Mouse (Mus musculus) small intestine, adult 2 months (tissue): ENCODE measurements at regions not wholly inside any gene's neighbourhood (a gene's known extent, or its start where the extent isn't known, plus 50 kb on each side); places are given as distances from the start of the nearest gene placed in this dataset.

Experiments
- H3K27ac ChIP-seq: fragments of 200-500 bp; 2 replicates; pipeline ENCODE4 v1.5.1; 2012; ENCODE audit warnings: low read depth, low read length, control low read depth, inconsistent platforms; ENCODE audit not compliant: insufficient read depth
- H3K27me3 ChIP-seq: fragments of 200-500 bp; 2 replicates; pipeline ENCODE4 v1.6.1; 2012; ENCODE audit warnings: mild to moderate bottlenecking, moderate library complexity, low read length, inconsistent platforms; ENCODE audit not compliant: control insufficient read depth, insufficient read depth
- H3K36me3 ChIP-seq: fragments of 200-500 bp; 2 replicates; pipeline ENCODE4 v1.6.1; 2012; ENCODE audit warnings: mild to moderate bottlenecking, low read length, control low read depth, inconsistent platforms; ENCODE audit not compliant: control insufficient read depth, insufficient read depth
- H3K4me1 ChIP-seq: fragments of 200-500 bp; 2 replicates; pipeline ENCODE4 v1.6.1; 2012; ENCODE audit warnings: low read length, inconsistent platforms, mixed read lengths; ENCODE audit not compliant: control insufficient read depth, insufficient read depth, insufficient read length
- H3K4me3 ChIP-seq: fragments of 200-500 bp; 2 replicates; pipeline ENCODE4 v1.5.1; 2012; ENCODE audit warnings: low read depth, mild to moderate bottlenecking, control low read depth, inconsistent platforms, low read length, moderate library complexity
- CTCF ChIP-seq: fragments of 200-500 bp; IDR thresholded peaks from 2 replicates; pipeline ENCODE4 v1.5.1; 2012; ENCODE audit warnings: low read depth, mild to moderate bottlenecking, control low read depth, inconsistent platforms, low read length, moderate library complexity, mixed read lengths; ENCODE audit not compliant: insufficient replicate concordance, insufficient read length; ENCODE audit errors: extremely low read depth
- POLR2A ChIP-seq: fragments of 200-500 bp; IDR thresholded peaks from 2 replicates; pipeline ENCODE4 v1.6.1; 2012; ENCODE audit warnings: low read depth, mild to moderate bottlenecking, control low read depth, inconsistent platforms, low read length, moderate library complexity
- WGBS: fragments of 180-500 bp; shearing (Covaris S2); methylation state at CpG from one replicate; pipeline ENCODE4 v1.1.7; 2018; 5-methylcytosine and 5-hydroxymethylcytosine counted together

- no peak overlapping the region for H3K27ac ChIP-seq
- no peaks in the 10 kb centered on the region for H3K4me1 ChIP-seq
- no peaks in the 10 kb centered on the region for H3K27me3 ChIP-seq
- H3K4me3 ChIP-seq = no peak overlapping the region
- TF ChIP-seq CTCF = no peak
- no peak for TF ChIP-seq POLR2A
- WGBS = 31% methylated on average over 5 of the region's 5 CpGs
- no peaks in the 10 kb centered on the region for H3K36me3 ChIP-seq
These were observed 194.8 kb upstream of the Rack1 start for GRCm38 (mm10) chr11:48605223-48605824.

- TF ChIP-seq CTCF = no peak
- no peak for TF ChIP-seq POLR2A
- H3K4me3 ChIP-seq = no peak overlapping the region
- no peaks in the 10 kb centered on the region for H3K4me1 ChIP-seq
- H3K36me3 ChIP-seq = no peaks in the 10 kb centered on the region
- WGBS = 62% methylated on average over 1 of the region's 1 CpGs
- no peaks in the 10 kb centered on the region for H3K27me3 ChIP-seq
- H3K27ac ChIP-seq = no peak overlapping the region
These were observed 199.0 kb upstream of the Rack1 start for GRCm38 (mm10) chr11:48601096-48601495.

- TF ChIP-seq CTCF (no peak), POLR2A (no peak)
- H3K4me3 ChIP-seq = no peak overlapping the region
- H3K36me3 ChIP-seq = no peaks in the 10 kb centered on the region
- no peaks in the 10 kb centered on the region for H3K4me1 ChIP-seq
- 62% methylated on average over 5 of the region's 5 CpGs for WGBS
- H3K27me3 ChIP-seq = no peaks in the 10 kb centered on the region
- H3K27ac ChIP-seq = no peak overlapping the region
These were observed 200.5 kb upstream of the Rack1 start for GRCm38 (mm10) chr11:48599573-48600127.

- no peaks in the 10 kb centered on the region for H3K4me1 ChIP-seq
- H3K36me3 ChIP-seq = no peaks in the 10 kb centered on the region
- H3K27ac ChIP-seq = no peak overlapping the region
- no peak overlapping the region for H3K4me3 ChIP-seq
- no peak for TF ChIP-seq CTCF
- H3K27me3 ChIP-seq = no peaks in the 10 kb centered on the region
These were observed 201.1 kb upstream of the Rack1 start for GRCm38 (mm10) chr11:48599033-48599432.

GRCm38 (mm10) chr11:48594429-48594828, 205.7 kb upstream of the Rack1 start:
- no peaks in the 10 kb centered on the region for H3K4me1 ChIP-seq
- no peak overlapping the region for H3K27ac ChIP-seq
- no peak overlapping the region for H3K4me3 ChIP-seq
- no peaks in the 10 kb centered on the region for H3K27me3 ChIP-seq
- H3K36me3 ChIP-seq = no peaks in the 10 kb centered on the region
- 33% methylated on average over 5 of the region's 5 CpGs for WGBS
- TF ChIP-seq CTCF (no peak), POLR2A (no peak)

- no peak for TF ChIP-seq POLR2A
- peak; percentile 59; the same call in 1 of the 2 replicates for TF ChIP-seq CTCF
These were observed 211.1 kb upstream of the Rack1 start for GRCm38 (mm10) chr11:48588833-48589649.

GRCm38 (mm10) chr11:48568769-48569168, 231.4 kb upstream of the Rack1 start:
- 82% methylated on average over 3 of the region's 3 CpGs for WGBS
- Histone ChIP-seq H3K27ac (no peak overlapping the region), H3K27me3 (no peaks in the 10 kb centered on the region), H3K4me3 (no peak overlapping the region), H3K36me3 (no peaks in the 10 kb centered on the region), H3K4me1 (no peaks in the 10 kb centered on the region)
- TF ChIP-seq POLR2A (no peak), CTCF (no peak)

More at GRCm38 (mm10) chr11:48588833-48589649, 211.1 kb upstream of the Rack1 start:
- no peaks in the 10 kb centered on the region for H3K27me3 ChIP-seq
- H3K36me3 ChIP-seq = no peaks in the 10 kb centered on the region
- 26% methylated on average over 9 of the region's 9 CpGs for WGBS
- H3K27ac ChIP-seq = no peak overlapping the region
- H3K4me1 ChIP-seq = no peaks in the 10 kb centered on the region
- no peak overlapping the region for H3K4me3 ChIP-seq
